26 mouse cellular contexts compared by ENCODE assay signal in the genomic region with DNA sequence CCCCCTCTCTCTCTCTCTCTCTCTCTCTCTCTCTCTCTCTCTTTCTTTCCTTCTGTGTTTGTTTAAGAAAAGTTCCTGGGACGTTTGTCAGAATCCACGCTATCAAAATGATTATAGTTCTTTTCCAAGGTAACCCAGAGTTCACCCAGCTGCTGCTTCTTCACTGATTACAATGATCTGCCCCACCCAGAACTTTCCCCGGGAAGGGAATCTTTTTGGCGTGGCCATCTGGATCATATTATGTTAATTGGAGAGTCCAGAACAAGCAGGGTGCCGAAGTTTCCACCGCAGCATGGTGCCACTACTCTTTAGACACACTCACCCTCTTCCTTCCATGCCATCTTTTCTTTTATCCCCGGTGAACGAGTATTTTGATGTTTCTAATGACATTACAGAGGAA. TPM values are rescaled to one million over a fixed set of nuclear protein-coding genes. Genes with fewer than 3 reads are reported as not detected.
DNase-seq lines count a peak whose midpoint lies in the region; ATAC-seq lines count a peak whose summit lies in the region.
"Had no signal": no experiment of that assay in that cellular context is flagged by ENCODE, and none has a peak within 500 bp of the region (broad histone marks: within the 10 kb centered on the region; RNA-seq: fewer than 3 reads in every experiment).

No protein-coding gene starts in this region.

- no peak for ATAC-seq in embryonic facial prominence, embryonic 13.5 days (ENCODE audit: insufficient number of reproducible peaks, insufficient read depth, low FRiP score, low TSS enrichment, low read depth)
- ATAC-seq: activated CD4-positive, CD25-positive, alpha-beta regulatory T cell, adult 4 months; liver, embryonic 12.5 days had no signal

- H3K36me3 ChIP-seq in embryonic facial prominence, embryonic 13.5 days: no peaks in the 10 kb centered on the region
- H3K36me3 ChIP-seq: embryonic facial prominence, embryonic 15.5 days; G1E; hindbrain, embryonic 15.5 days; limb, embryonic 12.5 days; liver, embryonic 12.5 days; neural tube, embryonic 15.5 days had no signal

- intact Hi-C loops in gastrocnemius, postnatal 14 days (cut with DNase I; ENCODE audit: low total_unique reads): no loop called here

- H3K4me2 ChIP-seq in embryonic facial prominence, embryonic 13.5 days: 0 out of 2 replicates have a peak overlapping the region, but pooled peaks have one; percentile 14
- H3K4me2 ChIP-seq: embryonic facial prominence, embryonic 15.5 days; hindbrain, embryonic 15.5 days; limb, embryonic 12.5 days; liver, embryonic 12.5 days; midbrain, embryonic 11.5 days; neural tube, embryonic 15.5 days had no signal

- H3K27me3 ChIP-seq in embryonic facial prominence, embryonic 13.5 days: no peaks in the 10 kb centered on the region
- H3K27me3 ChIP-seq: CH12.LX; embryonic facial prominence, embryonic 15.5 days; hindbrain, embryonic 15.5 days; limb, embryonic 12.5 days; liver, embryonic 12.5 days; neural tube, embryonic 15.5 days had no signal

- H3K4me3 ChIP-seq in embryonic facial prominence, embryonic 13.5 days: no peak overlapping the region
- H3K4me3 ChIP-seq: embryonic facial prominence, embryonic 15.5 days; hindbrain, embryonic 15.5 days; limb, embryonic 12.5 days; liver, embryonic 12.5 days; neural tube, embryonic 15.5 days had no signal

- 20% methylated on average over 8 of the region's 8 CpGs for WGBS in embryonic facial prominence, embryonic 13.5 days

- peaks cover 15% of the 10 kb centered on the region for H3K4me1 ChIP-seq in embryonic facial prominence, embryonic 13.5 days
- H3K4me1 ChIP-seq: embryonic facial prominence, embryonic 15.5 days; hindbrain, embryonic 15.5 days; liver, embryonic 12.5 days; neural tube, embryonic 15.5 days had no signal

- H3K9me3 ChIP-seq in embryonic facial prominence, embryonic 13.5 days: no peaks in the 10 kb centered on the region
- H3K9me3 ChIP-seq: embryonic facial prominence, embryonic 15.5 days; hindbrain, embryonic 15.5 days; limb, embryonic 12.5 days; liver, embryonic 12.5 days; neural tube, embryonic 15.5 days had no signal

- H3K9ac ChIP-seq in embryonic facial prominence, embryonic 13.5 days: no peak overlapping the region
- H3K9ac ChIP-seq: embryonic facial prominence, embryonic 15.5 days; hindbrain, embryonic 15.5 days; limb, embryonic 12.5 days; liver, embryonic 12.5 days; neural tube, embryonic 15.5 days had no signal

- H3K27ac ChIP-seq in embryonic facial prominence, embryonic 13.5 days: no peak overlapping the region
- H3K27ac ChIP-seq: embryonic facial prominence, embryonic 15.5 days; hindbrain, embryonic 15.5 days; kidney, postnatal 0 days; limb, embryonic 12.5 days; liver, embryonic 12.5 days; neural tube, embryonic 15.5 days had no signal

- peak; percentile 17 for DNase-seq in gastrocnemius, postnatal 14 days
- DNase-seq in gastrocnemius, postnatal 10 days: no peak
- peak; percentile 12 for DNase-seq in urinary bladder, postnatal 14 days (ENCODE audit: low spot score)
- DNase-seq in urinary bladder, postnatal 4 days (ENCODE audit: low spot score in 2 of 2): no peak
- no peak for DNase-seq in thymus, postnatal 0 days (ENCODE audit: low spot score)
- DNase-seq in cerebellum, postnatal 4 days (ENCODE audit: low spot score in 2 of 2): no peak
- DNase-seq: adrenal gland, adult 8-10 months; B cell, adult 2 months; cerebellum, adult 18-20 months; cerebellum, postnatal 25 days; kidney, adult 2 months; lung, postnatal 10 days; right cerebral cortex, adult 18-20 months; thymus, adult 18-20 months; thymus, postnatal 4 days had no signal

RNA-seq across cellular contexts. Expression of gene Adamts1, which starts 37.2 kb away (rescaled TPM):
- 10 to 100 TPM; 12.9 to 13.9 TPM for total RNA-seq in gastrocnemius, postnatal 14 days (2021)
- total RNA-seq in gastrocnemius, postnatal 10 days (2021): 10 to 100 TPM; 15.4 to 19.9 TPM
- polyA plus RNA-seq in embryonic facial prominence, embryonic 13.5 days (2015; fragmentation: Nextera tagmentation; extraction: Ambion mirVana): 32.0 and 32.4 TPM in 2 replicates
- polyA plus RNA-seq in thymus, postnatal 0 days (2015; fragmentation: Nextera tagmentation; extraction: Ambion mirVana): 2.3 and 3.2 TPM in 2 replicates
- total RNA-seq: CH12.LX had no signal
- polyA plus RNA-seq: activated CD4-positive, CD25-positive, alpha-beta regulatory T cell, adult 4 months; G1E had no signal

Comparison
In these comparisons a context has a peak if more than half of its experiments do, and no peak if none do; other contexts are left out.
1. DNase-seq: peak in gastrocnemius, postnatal 14 days (single experiment) and urinary bladder, postnatal 14 days (single experiment); none in gastrocnemius, postnatal 10 days (single experiment), urinary bladder, postnatal 4 days (0 of 2), thymus, postnatal 0 days (single experiment) and cerebellum, postnatal 4 days (0 of 2).